Comparison of ENCODE assay signal across 16 mouse cellular contexts in the genomic region with DNA sequence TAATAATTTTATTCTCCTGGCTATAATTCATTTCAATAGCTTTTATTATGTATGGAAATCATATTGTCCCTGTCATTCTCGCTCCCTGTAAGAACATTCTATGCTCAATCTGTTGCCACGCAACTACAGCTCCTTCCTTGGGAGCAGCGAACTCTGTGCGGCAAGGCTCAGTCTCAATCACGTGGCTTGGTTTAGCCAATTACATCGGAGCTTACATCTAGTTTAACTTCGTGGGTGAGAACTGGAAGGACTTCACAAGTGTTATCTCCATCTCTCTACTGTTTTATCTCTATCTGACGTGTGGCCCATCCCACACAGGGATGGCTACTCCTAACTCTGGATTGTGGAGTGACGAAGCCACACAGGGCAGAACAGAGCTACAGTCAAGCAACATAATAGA.
"Had no signal": no experiment of that assay in that cellular context is flagged by ENCODE, and none has a peak within 500 bp of the region (broad histone marks: within the 10 kb centered on the region; RNA-seq: fewer than 3 reads in every experiment).

No protein-coding gene starts in this region.

- ATAC-seq: liver, embryonic 12.5 days had no signal

- H3K27me3 ChIP-seq: limb, embryonic 15.5 days; liver, embryonic 12.5 days; neural tube, embryonic 15.5 days had no signal

- H3K4me3 ChIP-seq: limb, embryonic 15.5 days; liver, embryonic 12.5 days; midbrain, embryonic 10.5 days; myocyte; neural tube, embryonic 15.5 days had no signal

- DNase-seq: kidney, adult 2 months; kidney, postnatal 25 days; layer of hippocampus, adult 9-11 months; layer of hippocampus, postnatal 36 days; lung, embryonic 14.5 days; lung, postnatal 10 days; lung, postnatal 4 days; midbrain, embryonic 14.5 days; right cerebral cortex, postnatal 4 days; spleen, adult 18-20 months; thymus, postnatal 4 days had no signal

- H3K36me3 ChIP-seq: limb, embryonic 15.5 days; liver, embryonic 12.5 days; midbrain, embryonic 10.5 days; neural tube, embryonic 15.5 days had no signal

- H3K27ac ChIP-seq: limb, embryonic 15.5 days; liver, embryonic 12.5 days; midbrain, embryonic 10.5 days; neural tube, embryonic 15.5 days had no signal

- H3K4me1 ChIP-seq: limb, embryonic 15.5 days; liver, embryonic 12.5 days; midbrain, embryonic 10.5 days; neural tube, embryonic 15.5 days had no signal
